Mouse (Mus musculus) R1 (cell line): Measurements from ENCODE around the gene Hes1.

Source experiments
- DNase-seq: peaks from one replicate; pipeline ENCODE4 v3.0.0-alpha.2; 2018; ENCODE audit warnings: low read depth, low spot score

The Hes1 gene

GRCm38 (mm10) chr16:30063984-30064453 lies at the start of gene Hes1:
Gene Hes1 (plus strand): TSS chr16:30064384.
- DNase-seq = peak; percentile 93

GRCm38 (mm10) chr16:30016064-30016463 lies 48.1 kb upstream of the Hes1 start:
- no peak for DNase-seq

GRCm38 (mm10) chr16:30020124-30020523 lies 44.1 kb upstream of the Hes1 start:
- DNase-seq = no peak

- no peak for DNase-seq
Observed at GRCm38 (mm10) chr16:30022352-30022751, 41.8 kb upstream of the Hes1 start.

GRCm38 (mm10) chr16:30022890-30023797 lies 41.0 kb upstream of the Hes1 start:
- no peak for DNase-seq

- no peak for DNase-seq
Observed at GRCm38 (mm10) chr16:30024681-30025262, 39.4 kb upstream of the Hes1 start.

- no peak for DNase-seq
Observed at GRCm38 (mm10) chr16:30028184-30028583, 36.0 kb upstream of the Hes1 start.

GRCm38 (mm10) chr16:30029264-30030003 lies 34.8 kb upstream of the Hes1 start:
- DNase-seq = no peak

GRCm38 (mm10) chr16:30032326-30032904 lies 31.8 kb upstream of the Hes1 start:
- DNase-seq = no peak

GRCm38 (mm10) chr16:30033390-30033789 lies 30.8 kb upstream of the Hes1 start:
- no peak for DNase-seq

- no peak for DNase-seq
Observed at GRCm38 (mm10) chr16:30034001-30034400, 30.2 kb upstream of the Hes1 start.

GRCm38 (mm10) chr16:30034521-30034920 lies 29.7 kb upstream of the Hes1 start:
- DNase-seq = no peak

GRCm38 (mm10) chr16:30034979-30035440 lies 29.2 kb upstream of the Hes1 start:
- DNase-seq = no peak

GRCm38 (mm10) chr16:30036104-30036503 lies 28.1 kb upstream of the Hes1 start:
- DNase-seq = no peak

- peak; percentile 74 for DNase-seq
Observed at GRCm38 (mm10) chr16:30038663-30039593, 25.3 kb upstream of the Hes1 start.

GRCm38 (mm10) chr16:30039841-30040240 lies 24.3 kb upstream of the Hes1 start:
- no peak for DNase-seq

GRCm38 (mm10) chr16:30042859-30043258 lies 21.3 kb upstream of the Hes1 start:
- no peak for DNase-seq

GRCm38 (mm10) chr16:30045615-30046014 lies 18.6 kb upstream of the Hes1 start:
- peak; percentile 34 for DNase-seq

- no peak for DNase-seq
Observed at GRCm38 (mm10) chr16:30047010-30047409, 17.2 kb upstream of the Hes1 start.

GRCm38 (mm10) chr16:30047421-30047831 lies 16.8 kb upstream of the Hes1 start:
- peak; percentile 86 for DNase-seq
